Mouse (Mus musculus) myocyte (in vitro differentiated cells): ENCODE data around the gene Adgra1.

ENCODE experiments used
- E2F4 ChIP-seq: IDR thresholded peaks from one replicate; pipeline ENCODE4 v1.6.1; 2011; ENCODE audit warnings: mild to moderate bottlenecking, control low read depth, moderate library complexity; ENCODE audit not compliant: insufficient read depth
- MAX ChIP-seq: IDR thresholded peaks from one replicate; pipeline ENCODE4 v1.6.1; 2011; ENCODE audit warnings: low read depth, mild to moderate bottlenecking, control low read depth
- MYOD1 ChIP-seq, 3 experiments: IDR thresholded peaks; one replicate each; pipeline ENCODE4 v1.6.1; 2011; ENCODE audit warnings: control low read depth in 2 of 3, low read depth in 2 of 3, mild to moderate bottlenecking in 2 of 3, moderate library complexity in 1 of 3; ENCODE audit not compliant: insufficient read length in 2 of 3, control insufficient read depth in 1 of 3
- MYOG ChIP-seq, 3 experiments: IDR thresholded peaks; one replicate each; pipeline ENCODE4 v1.6.1; 2011; ENCODE audit warnings: control low read depth in 2 of 3, low read depth in 2 of 3, mild to moderate bottlenecking in 2 of 3; ENCODE audit not compliant: insufficient read length in 2 of 3, control insufficient read depth in 1 of 3, insufficient read depth in 1 of 3
- POLR2A ChIP-seq: IDR thresholded peaks from one replicate; pipeline ENCODE4 v1.6.1; 2011; ENCODE audit warnings: low read depth, mild to moderate bottlenecking, control low read depth, moderate library complexity; ENCODE audit not compliant: insufficient read length
- POLR2AphosphoS2 ChIP-seq: IDR thresholded peaks from one replicate; pipeline ENCODE4 v1.6.1; 2011; ENCODE audit warnings: low read depth, control low read depth; ENCODE audit not compliant: insufficient read length
- TCF12 ChIP-seq: IDR thresholded peaks from one replicate; pipeline ENCODE4 v1.6.1; 2011; ENCODE audit warnings: mild to moderate bottlenecking, control low read depth; ENCODE audit not compliant: poor library complexity, insufficient read depth, severe bottlenecking
- USF1 ChIP-seq: IDR thresholded peaks from one replicate; pipeline ENCODE4 v1.6.1; 2011; ENCODE audit warnings: low read depth, mild to moderate bottlenecking, control low read depth, moderate library complexity

- TF ChIP-seq MYOD1 (IDR thresholded peaks at IDR 0.05; ENCODE audit: control insufficient read depth in 1 of 3, insufficient read length in 2 of 3, low read depth in 2 of 3) = no peak
- TF ChIP-seq POLR2A = no peak
- TF ChIP-seq USF1 = no peak
- no peak for TF ChIP-seq TCF12
- no peak for TF ChIP-seq POLR2AphosphoS2
- TF ChIP-seq MAX = no peak
- TF ChIP-seq MYOG (IDR thresholded peaks at IDR 0.05; ENCODE audit: control insufficient read depth in 1 of 3, insufficient read depth in 1 of 3, insufficient read length in 2 of 3, low read depth in 2 of 3) = no peak
- no peak for TF ChIP-seq E2F4
Observed at GRCm38 (mm10) chr7:139843140-139843539, 9.2 kb downstream of the Adgra1 start.
